Mouse (Mus musculus) hindbrain, embryonic 11.5 days (tissue): ENCODE results near the gene Fhit. TPM values are rescaled to one million over a fixed set of nuclear protein-coding genes. Genes with fewer than 3 reads are reported as not detected.

ENCODE experiments used
- ATAC-seq: fragments of 200-750 bp; cut with Nextera tagmentation; 2 replicates; pipeline ENCODE4 v1.8.0; 2017; ENCODE audit warnings: mild to moderate bottlenecking, moderate TSS enrichment, moderate library complexity; ENCODE audit not compliant: low FRiP score
- DNase-seq: peaks from one replicate; pipeline ENCODE4 v3.0.0-alpha.2; 2015; ENCODE audit warnings: low spot score
- H3K27ac ChIP-seq: fragments of 300-500 bp; sonication (generic); 2 replicates; pipeline ENCODE4 v1.5.1; 2014; ENCODE audit warnings: mild to moderate bottlenecking, low read depth, low read length
- H3K27me3 ChIP-seq: fragments of 300-500 bp; sonication (generic); 2 replicates; pipeline ENCODE4 v1.6.1; 2014; ENCODE audit warnings: mild to moderate bottlenecking, low read length, moderate library complexity, mixed read lengths; ENCODE audit not compliant: control insufficient read depth, insufficient read depth
- H3K36me3 ChIP-seq: fragments of 300-500 bp; sonication (generic); 2 replicates; pipeline ENCODE4 v1.6.1; 2014; ENCODE audit warnings: mild to moderate bottlenecking, low read length, moderate library complexity, mixed read lengths; ENCODE audit not compliant: control insufficient read depth, insufficient read depth
- H3K4me1 ChIP-seq: fragments of 300-500 bp; sonication (generic); replicated peaks from 2 replicates; pipeline ENCODE4 v1.6.1; 2014; ENCODE audit warnings: low read length, mixed read lengths; ENCODE audit not compliant: control insufficient read depth, insufficient read depth
- H3K4me2 ChIP-seq: fragments of 300-500 bp; sonication (generic); replicated peaks from 2 replicates; pipeline ENCODE4 v1.6.1; 2014; ENCODE audit warnings: mild to moderate bottlenecking, low read depth, low read length
- H3K4me3 ChIP-seq: fragments of 300-500 bp; sonication (generic); 2 replicates; pipeline ENCODE4 v1.5.1; 2014; ENCODE audit warnings: low read depth, low read length
- H3K9ac ChIP-seq: fragments of 300-500 bp; sonication (generic); 2 replicates; pipeline ENCODE4 v1.6.1; 2014; ENCODE audit warnings: low read depth, low read length
- H3K9me3 ChIP-seq: fragments of 300-500 bp; sonication (generic); 2 replicates; pipeline ENCODE4 v1.6.1; 2016; ENCODE audit warnings: low read length; ENCODE audit not compliant: control insufficient read depth
- WGBS: fragments of 180-500 bp; shearing (Covaris S2); extraction: QIAGEN DNeasy Blood & Tissue Kit; methylation state at CpG from one replicate; pipeline ENCODE4 v1.1.7; 2014; 5-methylcytosine and 5-hydroxymethylcytosine counted together
- polyA plus RNA-seq: library from polyadenylated mRNA; unstranded; fragments of >200 nt; fragmentation: Nextera tagmentation; extraction: Ambion mirVana; gene quantifications from 2 replicates; pipeline ENCODE4 v1.2.1, GENCODE M21; 2014

The Fhit gene
- polyA plus RNA-seq, 1 experiment from 2014 or later = 5.0 TPM

GRCm38 (mm10) chr14:9509678-9510077, 1652.2 kb downstream of the Fhit start:
- Histone ChIP-seq H3K4me2 (no peak overlapping the region), H3K9me3 (no peaks in the 10 kb centered on the region), H3K27ac (no peak overlapping the region), H3K4me3 (no peak overlapping the region), H3K9ac (no peak overlapping the region), H3K4me1 (no peaks in the 10 kb centered on the region), H3K36me3 (no peaks in the 10 kb centered on the region), H3K27me3 (no peaks in the 10 kb centered on the region)
- WGBS = 77% methylated on average over 1 of the region's 1 CpGs
- DNase-seq = no peak
- ATAC-seq = no peak

Other genes with a start within 250 kb of the Fhit start
- gene Gm3839, start 194.7 kb upstream of the Fhit start, polyA plus RNA-seq = 1.6 and 1.7 TPM in 2 replicates